Mouse (Mus musculus) heart, postnatal 14 days (tissue): ENCODE measurements around the gene Dhx35. TPM values are rescaled to one million over a fixed set of nuclear protein-coding genes. Genes with fewer than 3 reads are reported as not detected.

ENCODE experiments used
- DNase-seq, 2 experiments: peaks; one replicate each; pipeline ENCODE4 v3.0.0; 2021 to 2022
- intact Hi-C: fragments of 180-260 bp; cut with DNase I; formaldehyde crosslinking; loops from one replicate; pipeline ENCODE4 v1.15.1; 2025
- total RNA-seq, 2 experiments: library from RNA; stranded (reverse); gene quantifications; 2 replicates each; pipeline ENCODE4 v1.2.3; 2021

Gene Dhx35
- total RNA-seq, 2 experiments from 2014 or later = 16.4 to 22.9 TPM

GRCm38 (mm10) chr2:158795875-158796274 lies 1.3 kb downstream of the Dhx35 start:
- intact Hi-C loops = loop anchor here (2.0 kb wide), 1 partner anchor 27 kb away; the partner anchor contains the start of gene Fam83d
- DNase-seq = no peak

GRCm38 (mm10) chr2:158799328-158799727 lies 4.7 kb downstream of the Dhx35 start:
- no peak for DNase-seq
- intact Hi-C loops = no loop called here

GRCm38 (mm10) chr2:158800788-158801187 lies 6.2 kb downstream of the Dhx35 start:
- no peak for DNase-seq

GRCm38 (mm10) chr2:158803575-158803974 lies 9.0 kb downstream of the Dhx35 start:
- intact Hi-C loops = no loop called here

More at GRCm38 (mm10) chr2:158800788-158801187, 6.2 kb downstream of the Dhx35 start:
- intact Hi-C loops = no loop called here

GRCm38 (mm10) chr2:158815686-158816085 lies 21.1 kb downstream of the Dhx35 start:
- intact Hi-C loops = no loop called here
- no peak for DNase-seq

More at GRCm38 (mm10) chr2:158803575-158803974, 9.0 kb downstream of the Dhx35 start:
- no peak for DNase-seq

- DNase-seq = no peak
- intact Hi-C loops = no loop called here
These were observed 21.6 kb downstream of the Dhx35 start for GRCm38 (mm10) chr2:158816239-158816638.

GRCm38 (mm10) chr2:158817708-158818107 lies 23.1 kb downstream of the Dhx35 start:
- intact Hi-C loops = no loop called here
- no peak for DNase-seq

GRCm38 (mm10) chr2:158828124-158828523 lies 33.5 kb downstream of the Dhx35 start:
- DNase-seq = no peak
- intact Hi-C loops = no loop called here

GRCm38 (mm10) chr2:158829746-158830145 lies 35.1 kb downstream of the Dhx35 start:
- DNase-seq = no peak
- intact Hi-C loops = no loop called here

- intact Hi-C loops = no loop called here
- DNase-seq = peak in 1 of 2 experiments; percentile 23
These were observed 38.6 kb downstream of the Dhx35 start for GRCm38 (mm10) chr2:158833221-158833620.

GRCm38 (mm10) chr2:158833645-158834044 lies 39.0 kb downstream of the Dhx35 start:
- intact Hi-C loops = no loop called here
- DNase-seq = no peak

GRCm38 (mm10) chr2:158843287-158843686 lies 48.7 kb downstream of the Dhx35 start:
- intact Hi-C loops = no loop called here
- DNase-seq = no peak

- DNase-seq = no peak
- intact Hi-C loops = no loop called here
These were observed 50.4 kb downstream of the Dhx35 start for GRCm38 (mm10) chr2:158845031-158845430.

GRCm38 (mm10) chr2:158846208-158846607 lies 51.6 kb downstream of the Dhx35 start:
- no peak for DNase-seq
- intact Hi-C loops = no loop called here

- no peak for DNase-seq
- intact Hi-C loops = no loop called here
These were observed 53.4 kb downstream of the Dhx35 start for GRCm38 (mm10) chr2:158847991-158848390.

- intact Hi-C loops = no loop called here
These were observed 54.8 kb downstream of the Dhx35 start for GRCm38 (mm10) chr2:158849416-158849815.

GRCm38 (mm10) chr2:158852579-158852978 lies 58.0 kb downstream of the Dhx35 start:
- DNase-seq = peak; percentile 57 to 73
- intact Hi-C loops = loop anchor here (2.0 kb wide), 1 partner anchor 86 kb away; no protein-coding TSS in a partner anchor

More at GRCm38 (mm10) chr2:158849416-158849815, 54.8 kb downstream of the Dhx35 start:
- no peak for DNase-seq

GRCm38 (mm10) chr2:158856896-158857499 lies 62.4 kb downstream of the Dhx35 start:
- intact Hi-C loops = no loop called here
- DNase-seq = no peak

- intact Hi-C loops = no loop called here
- no peak for DNase-seq
These were observed 63.0 kb downstream of the Dhx35 start for GRCm38 (mm10) chr2:158857579-158857978.

GRCm38 (mm10) chr2:158861115-158861514 lies 66.5 kb downstream of the Dhx35 start:
- intact Hi-C loops = loop anchor here (5.0 to 10.0 kb wide), 3 partner anchors 209 to 1504 kb away; partner anchors contain the start of gene Mafb
- no peak for DNase-seq

GRCm38 (mm10) chr2:158863341-158864125 lies 68.9 kb downstream of the Dhx35 start:
- peak; percentile 64 to 79 for DNase-seq
- intact Hi-C loops = loop anchor here (2.0 to 10.0 kb wide), 5 partner anchors 97 to 1729 kb away; partner anchors contain the start of gene Mafb
